Mouse (Mus musculus): ENCODE measurements around the gene Ftl1.

DNA sequence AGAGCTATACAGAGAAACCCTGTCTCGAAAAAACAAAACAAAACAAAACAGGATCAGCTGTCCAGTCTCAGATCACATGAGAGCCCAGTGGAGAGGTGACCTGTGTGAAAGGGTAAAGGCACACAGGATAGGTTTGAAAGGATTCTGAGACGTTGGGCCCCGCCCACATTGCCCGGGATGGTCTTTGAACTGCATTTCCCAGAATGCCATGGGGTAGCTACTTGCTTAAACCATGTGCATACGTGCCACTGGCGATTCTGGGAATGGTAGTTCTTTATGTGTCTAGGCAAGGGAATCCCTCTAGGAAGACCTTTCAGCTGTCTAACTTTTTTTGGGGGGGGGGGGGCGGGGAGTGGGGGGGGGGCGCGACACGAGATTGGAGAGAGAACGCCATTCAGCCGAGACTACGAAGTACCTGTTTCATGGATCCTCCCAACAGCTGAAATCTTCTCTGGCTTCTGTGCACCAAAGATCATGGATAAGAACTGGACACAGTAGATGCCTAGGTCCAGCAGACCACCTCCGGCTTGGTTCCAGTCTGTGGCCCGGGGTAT lies 21.8 kb upstream of the Ftl1 start, which contains the start of gene Tulp2:
- no peak for TF ChIP-seq CTCF (IDR thresholded peaks at IDR 0.05)
- no peak for TF ChIP-seq EP300 (IDR thresholded peaks at IDR 0.05)

All from lung, postnatal 0 days (tissue).